Comparison of ENCODE assay signal across 14 mouse cellular contexts in genomic region chr14:61171261-61171970, GRCm38 (mm10). TPM values are rescaled to one million over a fixed set of nuclear protein-coding genes. Genes with fewer than 3 reads are reported as not detected.
DNase-seq lines count a peak whose midpoint lies in the region; ATAC-seq and TF ChIP-seq lines count a peak whose summit lies in the region.
"Had no signal": no experiment of that assay in that cellular context is flagged by ENCODE, and none has a peak within 500 bp of the region (broad histone marks: within the 10 kb centered on the region; RNA-seq: fewer than 3 reads in every experiment).

No protein-coding gene starts in this region.

- no peak for ATAC-seq in heart, embryonic 11.5 days (replicated peaks; ENCODE audit: insufficient number of reproducible peaks, low FRiP score, low TSS enrichment)
- ATAC-seq in lung, postnatal 0 days: no peak

- no peak overlapping the region for H3K27ac ChIP-seq in heart, embryonic 11.5 days (ENCODE audit: low read depth, low read length)
- H3K27ac ChIP-seq in lung, postnatal 0 days (ENCODE audit: low read length): 0 out of 2 replicates have a peak overlapping the region, but pooled peaks have one; percentile 43

- peaks cover 6% of the 10 kb centered on the region; the same call in 1 of the 2 replicates for H3K4me1 ChIP-seq in heart, embryonic 11.5 days (ENCODE audit: control insufficient read depth, insufficient read depth, low read length)
- H3K4me1 ChIP-seq in lung, postnatal 0 days (ENCODE audit: insufficient read depth, low read depth, low read length): no peaks in the 10 kb centered on the region
- no peaks in the 10 kb centered on the region for H3K4me1 ChIP-seq in lung, adult 2 months (ENCODE audit: control insufficient read depth, insufficient read depth, low read length)

- 79% methylated on average over 5 of the region's 5 CpGs for WGBS in heart, embryonic 11.5 days (ENCODE audit: insufficient replicate concordance)
- WGBS in lung, postnatal 0 days: 73% methylated on average over 5 of the region's 5 CpGs
- 75% methylated on average over 5 of the region's 5 CpGs for WGBS in lung, adult 2 months

- H3K4me3 ChIP-seq in heart, embryonic 11.5 days (ENCODE audit: low read depth, low read length): no peak overlapping the region
- H3K4me3 ChIP-seq in lung, postnatal 0 days (ENCODE audit: low read depth, low read length): no peak overlapping the region
- H3K4me3 ChIP-seq in lung, adult 2 months (replicated peaks; ENCODE audit: extremely low read depth, low read depth, low read length): no peak overlapping the region

- no peak for TF ChIP-seq EP300 in lung, postnatal 0 days (IDR thresholded peaks at IDR 0.05)

- H3K9me3 ChIP-seq in heart, embryonic 11.5 days (replicated peaks; ENCODE audit: control insufficient read depth, low read length): no peaks in the 10 kb centered on the region
- no peaks in the 10 kb centered on the region for H3K9me3 ChIP-seq in lung, postnatal 0 days (ENCODE audit: low read length)
- H3K9me3 ChIP-seq: forebrain, embryonic 15.5 days; limb, embryonic 15.5 days had no signal

- no peaks in the 10 kb centered on the region for H3K36me3 ChIP-seq in heart, embryonic 11.5 days (ENCODE audit: control insufficient read depth, insufficient read depth, low read length)
- no peaks in the 10 kb centered on the region for H3K36me3 ChIP-seq in lung, postnatal 0 days (ENCODE audit: insufficient read depth, low read length)
- H3K36me3 ChIP-seq: forebrain, embryonic 15.5 days; limb, embryonic 15.5 days had no signal

- TF ChIP-seq POLR2A in lung, adult 2 months (IDR thresholded peaks at IDR 0.05; ENCODE audit: borderline replicate concordance, extremely low read depth, low read depth, low read length): no peak

- TF ChIP-seq CTCF in lung, postnatal 0 days (IDR thresholded peaks at IDR 0.05): no peak
- no peak for TF ChIP-seq CTCF in lung, adult 2 months (IDR thresholded peaks at IDR 0.05; ENCODE audit: insufficient read depth, low read length)

- H3K27me3 ChIP-seq in heart, embryonic 11.5 days (ENCODE audit: control insufficient read depth, insufficient read depth, low read length): no peaks in the 10 kb centered on the region
- H3K27me3 ChIP-seq in lung, postnatal 0 days (replicated peaks; ENCODE audit: insufficient read depth, low read length): no peaks in the 10 kb centered on the region
- H3K27me3 ChIP-seq: forebrain, embryonic 15.5 days had no signal

- no peak overlapping the region for H3K4me2 ChIP-seq in heart, embryonic 11.5 days
- no peak overlapping the region for H3K4me2 ChIP-seq in lung, postnatal 0 days (replicated peaks; ENCODE audit: low read depth, low read length)

- peak; percentile 91 for DNase-seq in heart, adult 11 months
- DNase-seq in lung, postnatal 0 days (ENCODE audit: low spot score): peak; percentile 37
- no peak for DNase-seq in lung, adult 2 months
- peak; percentile 66 for DNase-seq in Muller cell, postnatal 12 days (ENCODE audit: inconsistent ontology term)
- peak; percentile 15 for DNase-seq in naive thymus-derived CD4-positive, alpha-beta T cell, adult 2 months (ENCODE audit: low read depth)
- no peak for DNase-seq in spleen, postnatal 14 days (ENCODE audit: low spot score in 2 of 2)
- no peak for DNase-seq in spleen, postnatal 10 days (ENCODE audit: low spot score in 2 of 2)
- DNase-seq: adrenal gland, postnatal 14 days; cerebellum, adult 11-12 months; heart, adult 18-20 months; thymus, postnatal 4 days had no signal

- no peak overlapping the region for H3K9ac ChIP-seq in heart, embryonic 11.5 days (ENCODE audit: low read depth, low read length)
- H3K9ac ChIP-seq in lung, postnatal 0 days (replicated peaks; ENCODE audit: low read depth): no peak overlapping the region
- H3K9ac ChIP-seq: forebrain, embryonic 15.5 days; limb, embryonic 15.5 days had no signal

RNA-seq across cellular contexts. Expression of gene Sacs, which starts 33.2 kb away (rescaled TPM):
- 4.2 and 5.0 TPM in 2 replicates for polyA plus RNA-seq in heart, embryonic 11.5 days (2014; fragmentation: Nextera tagmentation; extraction: Ambion mirVana)
- polyA plus RNA-seq in lung, postnatal 0 days (2015; fragmentation: Nextera tagmentation; extraction: Ambion mirVana): 0.75 and 1.00 TPM in 2 replicates
- polyA plus RNA-seq in lung, adult 2 months (2012; rRNA removed): 0.51 and 1.2 TPM in 2 replicates

Comparison
In these comparisons a context has a peak if more than half of its experiments do, and no peak if none do; other contexts are left out.
1. DNase-seq: peak in heart, adult 11 months (single experiment), lung, postnatal 0 days (single experiment), Muller cell, postnatal 12 days (single experiment) and naive thymus-derived CD4-positive, alpha-beta T cell, adult 2 months (single experiment); none in lung, adult 2 months (single experiment), spleen, postnatal 14 days (0 of 2) and spleen, postnatal 10 days (0 of 2).